Mouse (Mus musculus): ENCODE measurements around the gene Mia2.
"Not testable (repeated sequence)": the region's sequence is repeated elsewhere in the genome, so short reads cannot be mapped to it uniquely, and the experiment has no call there.

Gene Mia2

DNA sequence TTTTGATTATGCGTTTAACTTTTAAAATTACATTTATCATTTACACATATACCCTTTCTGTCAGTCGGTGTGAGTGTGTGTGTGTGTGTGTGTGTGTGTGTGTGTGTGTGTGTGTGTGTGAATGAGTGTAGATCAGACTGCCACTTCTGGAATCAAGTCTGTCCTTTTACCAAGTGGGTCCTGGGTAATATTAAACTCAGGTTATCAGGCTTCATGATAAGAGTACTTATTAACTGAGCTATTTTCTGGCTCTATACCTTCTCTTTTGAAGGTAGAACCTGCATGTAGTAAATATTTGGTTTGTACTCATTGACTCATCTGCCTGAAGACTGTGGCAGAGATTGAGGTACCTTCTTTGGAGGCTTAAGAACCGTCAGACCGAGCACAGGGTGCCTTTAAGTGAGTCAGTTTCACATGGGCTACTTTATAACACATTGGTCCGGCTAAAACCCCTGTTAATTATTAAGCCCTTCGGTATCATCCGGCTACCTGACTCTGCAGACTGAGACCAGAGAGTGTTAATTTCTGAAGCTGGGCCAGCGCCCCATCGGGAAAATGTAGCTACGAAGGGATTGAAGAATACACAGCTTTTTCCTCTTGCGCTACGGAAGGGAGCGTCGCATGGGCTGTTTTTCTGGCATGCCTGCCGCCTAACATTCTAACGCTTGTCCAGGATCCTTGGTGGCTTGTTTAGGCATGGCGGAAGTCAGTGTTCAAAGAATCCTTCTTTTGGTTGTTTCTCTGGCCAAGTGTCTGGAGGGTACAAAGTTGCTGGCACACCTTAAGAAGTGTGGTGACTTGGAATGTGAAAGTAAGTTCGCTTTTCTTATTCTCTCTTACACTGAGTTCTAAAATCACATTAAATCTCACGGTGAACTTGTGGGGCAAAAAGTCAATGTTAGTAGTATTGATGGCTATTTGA, at the start of gene Mia2:
Gene Mia2, plus strand, starts transcription at position 696 of the 922 bp plus-strand sequence.
- DNase-seq (ENCODE audit: low spot score), result no peak

DNA sequence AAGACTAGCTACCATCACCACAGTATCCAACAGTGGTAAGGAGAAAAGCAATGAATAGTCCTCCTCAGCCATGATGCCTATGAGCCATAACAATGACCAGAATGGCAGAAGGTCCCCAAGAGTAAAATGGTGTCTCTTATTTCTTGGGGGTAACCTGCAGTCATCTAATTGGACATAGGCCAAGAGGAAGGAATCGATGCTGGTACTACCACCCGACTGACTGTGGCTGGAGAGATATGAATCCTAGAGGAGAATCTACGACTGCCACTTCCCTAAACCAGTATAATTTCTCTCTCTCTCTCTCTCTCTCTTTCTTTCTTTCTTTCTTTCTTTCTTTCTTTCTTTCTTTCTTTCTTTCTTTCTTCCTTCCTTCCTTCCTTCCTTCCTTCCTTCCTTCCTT, 43.1 kb upstream of the Mia2 start:
- no peak for DNase-seq (ENCODE audit: low spot score)

DNA sequence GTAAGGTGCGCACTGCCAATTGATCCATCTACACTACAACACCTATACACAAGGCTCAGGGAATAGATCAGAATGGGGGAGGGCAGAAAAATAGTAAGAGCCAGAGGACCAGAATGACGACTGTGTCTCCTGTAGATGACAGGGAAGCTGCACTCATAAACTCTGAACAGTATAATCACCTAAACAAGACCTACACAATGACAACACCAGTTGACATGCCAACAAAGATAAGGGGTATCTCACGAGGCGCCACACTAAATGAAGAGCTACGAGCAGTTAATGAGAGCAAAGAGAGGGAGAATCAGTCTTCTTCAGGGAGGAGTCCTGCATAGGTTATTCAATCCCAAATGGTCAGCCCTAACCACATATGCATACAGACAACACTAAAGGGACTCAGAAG, 42.4 kb upstream of the Mia2 start:
- no peak for DNase-seq (ENCODE audit: low spot score)

DNA sequence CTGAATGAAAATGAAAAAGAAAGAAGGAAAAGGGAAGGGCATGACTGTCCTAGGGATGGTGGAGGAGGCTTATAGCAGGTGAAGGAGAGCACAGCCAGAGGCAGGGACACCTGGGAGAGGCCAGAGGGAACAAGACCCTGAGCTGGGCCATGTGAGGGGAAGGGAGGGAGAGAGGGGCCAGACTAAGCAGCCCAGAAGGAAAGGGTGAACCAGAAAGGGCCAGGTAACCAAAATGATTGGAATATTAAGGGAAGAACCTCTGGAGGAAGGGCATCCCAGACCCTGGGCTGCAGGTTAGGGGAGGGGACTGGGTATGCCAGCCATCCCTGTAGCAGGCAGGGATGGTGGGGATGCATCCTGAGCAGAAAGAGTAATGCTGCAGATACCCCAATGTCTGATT, 41.6 kb upstream of the Mia2 start:
- DNase-seq (ENCODE audit: low spot score), result no peak

DNA sequence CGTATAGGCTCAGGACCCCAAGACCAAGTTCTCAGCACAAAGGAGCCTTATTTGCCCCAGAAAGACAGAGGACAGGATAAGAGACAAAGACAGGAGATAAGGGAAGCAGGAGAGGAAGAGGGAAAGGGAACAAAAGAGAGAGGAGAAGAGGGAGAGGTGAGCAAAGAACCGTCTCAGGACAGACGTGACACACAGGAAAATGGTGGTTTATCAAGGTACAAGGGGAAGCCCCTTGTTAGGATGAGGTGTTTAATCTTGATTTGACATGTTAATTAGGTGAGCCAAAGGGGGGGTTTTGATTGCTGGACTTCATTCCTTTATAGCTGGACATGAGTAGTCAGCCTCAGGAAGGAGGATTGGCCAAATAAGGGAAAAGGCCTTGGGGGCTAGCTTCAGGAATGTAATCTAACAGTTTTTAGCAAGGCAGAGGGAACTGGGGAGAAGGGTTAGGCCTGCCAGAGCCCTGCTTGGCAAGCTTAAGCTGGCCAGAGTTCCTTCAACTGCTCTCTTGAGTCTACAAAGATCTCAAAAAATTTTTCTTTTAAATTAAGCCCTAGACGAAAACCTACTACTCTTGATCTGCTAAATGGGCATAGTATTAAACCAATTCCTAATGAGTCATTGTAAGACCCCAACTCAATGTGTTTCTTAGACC, 40.3 kb upstream of the Mia2 start:
- no peak for DNase-seq (ENCODE audit: low spot score)

- no peak for DNase-seq (ENCODE audit: low spot score)
These were observed 39.4 kb upstream of the Mia2 start for GRCm38 (mm10) chr12:59056222-59056621.

GRCm38 (mm10) chr12:59058242-59058641, 37.4 kb upstream of the Mia2 start:
- not testable (repeated sequence) for DNase-seq (ENCODE audit: low spot score)

DNA sequence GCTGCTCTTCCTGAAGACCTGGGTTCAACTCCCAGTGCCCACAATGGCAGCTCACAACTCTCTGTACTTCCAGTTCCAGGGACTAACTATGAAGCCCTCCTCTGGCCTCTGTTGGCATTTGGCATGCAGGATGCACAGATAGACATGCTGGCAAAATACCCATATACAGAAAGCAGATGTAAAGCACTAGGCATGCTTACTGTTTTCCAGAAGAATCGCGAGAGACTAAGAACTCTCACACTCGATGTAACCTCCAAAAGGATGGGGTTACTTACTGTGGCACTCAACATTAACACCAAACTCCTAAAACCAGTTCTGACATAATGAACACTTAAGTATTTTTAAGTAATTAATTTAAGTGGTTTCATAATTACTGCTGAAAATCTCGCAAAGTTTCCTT, 35.3 kb upstream of the Mia2 start:
- no peak for DNase-seq (ENCODE audit: low spot score)

GRCm38 (mm10) chr12:59060993-59061595, 34.5 kb upstream of the Mia2 start, which contains the start of gene Trappc6b:
Trappc6b (minus strand) TSS chr12:59061472.
- DNase-seq (ENCODE audit: low spot score), result peak; percentile 90

DNA sequence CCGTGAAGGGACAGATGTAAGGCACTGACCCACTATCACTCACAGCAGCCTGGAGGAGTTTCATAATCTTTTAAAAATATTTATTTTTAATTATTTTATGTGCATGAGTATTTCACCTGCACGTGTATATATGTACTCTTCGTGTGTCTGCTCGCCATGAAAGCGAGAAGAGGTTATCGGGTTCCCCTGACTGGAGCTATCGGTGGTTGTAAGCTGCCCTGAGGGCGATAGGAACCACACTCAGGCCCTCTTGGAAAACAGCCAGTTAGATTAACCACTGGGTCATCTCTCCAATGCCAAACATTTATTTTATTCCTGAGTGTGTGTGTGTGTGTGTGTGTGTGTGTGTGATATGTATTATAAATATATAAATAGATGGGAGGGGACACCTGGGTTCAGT, 30.8 kb upstream of the Mia2 start:
- DNase-seq (ENCODE audit: low spot score), result no peak

DNA sequence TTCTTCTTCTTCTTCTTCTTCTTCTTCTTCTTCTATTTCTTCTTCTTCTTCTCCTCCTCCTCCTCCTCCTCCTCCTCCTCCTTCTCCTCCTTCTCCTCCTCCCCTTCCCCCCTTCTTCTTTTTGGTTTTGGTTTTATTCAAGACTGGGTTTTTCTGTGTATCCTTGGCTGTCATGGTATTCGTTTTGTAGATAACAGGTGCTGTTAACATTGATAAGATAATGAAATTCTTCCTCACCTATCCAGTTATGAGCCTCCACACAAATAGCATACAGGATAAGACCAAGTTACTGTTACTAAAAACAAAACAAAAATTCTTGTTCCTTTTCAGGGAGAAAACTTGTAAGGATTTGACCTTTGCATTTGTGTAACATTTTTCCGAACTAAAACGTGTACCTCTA, 29.8 kb upstream of the Mia2 start:
- DNase-seq (ENCODE audit: low spot score), result no peak

GRCm38 (mm10) chr12:59066448-59067077, 29.0 kb upstream of the Mia2 start, which contains the start of gene Pnn:
Pnn (plus strand) TSS chr12:59066884.
- DNase-seq (ENCODE audit: low spot score), result peak; percentile 98

DNA sequence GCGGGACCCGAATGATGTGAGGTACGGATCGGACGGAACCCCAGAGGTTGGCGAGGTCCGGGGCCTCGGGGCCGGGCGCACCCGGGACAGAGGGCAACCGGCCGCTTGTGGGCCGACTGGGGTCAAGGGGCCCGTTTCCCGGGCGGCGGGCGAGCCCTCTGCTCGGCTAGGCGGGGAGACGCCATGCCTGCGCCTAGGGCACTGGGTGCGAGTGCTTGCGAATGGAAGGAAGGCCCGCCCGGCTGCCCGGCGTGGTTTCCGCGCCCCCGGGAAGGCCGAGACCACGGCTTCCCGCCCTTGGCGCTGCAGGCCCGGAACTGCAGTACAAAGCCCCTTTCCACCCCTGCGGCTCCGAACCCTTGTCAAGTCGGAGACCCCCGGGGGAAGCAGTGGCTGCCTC, 28.5 kb upstream of the Mia2 start:
- peak; percentile 8 for DNase-seq (ENCODE audit: low spot score)

- DNase-seq (ENCODE audit: low spot score), result no peak
These were observed 26.8 kb upstream of the Mia2 start for GRCm38 (mm10) chr12:59068791-59069190.

- no peak for DNase-seq (ENCODE audit: low spot score)
These were observed 23.3 kb upstream of the Mia2 start for GRCm38 (mm10) chr12:59072286-59072685.

- DNase-seq (ENCODE audit: low spot score), result no peak
These were observed 21.5 kb upstream of the Mia2 start for GRCm38 (mm10) chr12:59074052-59074451.

GRCm38 (mm10) chr12:59076996-59077395, 18.6 kb upstream of the Mia2 start:
- no peak for DNase-seq (ENCODE audit: low spot score)

DNA sequence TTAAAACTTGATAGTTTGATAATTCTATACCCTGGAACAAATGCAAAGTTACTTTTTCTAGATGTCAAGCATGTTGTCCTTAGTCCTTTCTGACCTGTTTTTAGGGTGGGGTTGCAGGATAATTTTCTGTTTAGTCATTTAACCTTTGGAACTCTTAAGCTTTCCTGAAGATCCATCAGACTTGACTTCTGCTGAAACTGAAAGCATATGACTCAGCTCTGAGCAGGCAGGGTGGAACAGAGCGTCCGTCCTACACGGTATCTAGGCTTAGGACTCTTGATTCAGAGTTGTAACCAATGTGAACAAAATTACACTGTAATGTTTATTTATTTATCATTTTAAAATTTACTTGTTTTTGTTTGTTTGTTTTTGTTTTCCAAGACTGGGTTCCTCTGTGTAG, 17.7 kb upstream of the Mia2 start:
- no peak for DNase-seq (ENCODE audit: low spot score)

- DNase-seq (ENCODE audit: low spot score), result peak; percentile 2
These were observed 15.1 kb upstream of the Mia2 start for GRCm38 (mm10) chr12:59080461-59080860.

DNA sequence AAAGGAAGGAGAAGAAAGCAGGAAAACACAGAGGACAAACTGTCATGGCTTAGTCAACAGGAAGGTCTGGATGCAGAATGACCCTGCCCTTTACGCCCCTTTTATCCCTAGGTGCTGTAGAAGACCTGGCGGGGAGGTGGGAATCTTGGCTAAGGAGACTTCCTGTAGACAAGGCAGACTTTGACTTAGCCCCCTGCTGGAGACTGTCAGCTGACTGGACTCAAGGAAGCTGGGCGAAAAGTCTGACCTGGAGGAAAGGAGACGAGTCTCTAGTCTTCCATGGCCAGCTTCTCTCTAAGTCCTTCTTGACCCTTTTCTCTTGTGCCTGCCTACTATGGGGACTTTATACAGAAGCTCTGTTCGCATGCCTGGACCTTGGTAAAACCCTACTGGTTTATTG, 11.2 kb upstream of the Mia2 start:
- no peak for DNase-seq (ENCODE audit: low spot score)

DNA sequence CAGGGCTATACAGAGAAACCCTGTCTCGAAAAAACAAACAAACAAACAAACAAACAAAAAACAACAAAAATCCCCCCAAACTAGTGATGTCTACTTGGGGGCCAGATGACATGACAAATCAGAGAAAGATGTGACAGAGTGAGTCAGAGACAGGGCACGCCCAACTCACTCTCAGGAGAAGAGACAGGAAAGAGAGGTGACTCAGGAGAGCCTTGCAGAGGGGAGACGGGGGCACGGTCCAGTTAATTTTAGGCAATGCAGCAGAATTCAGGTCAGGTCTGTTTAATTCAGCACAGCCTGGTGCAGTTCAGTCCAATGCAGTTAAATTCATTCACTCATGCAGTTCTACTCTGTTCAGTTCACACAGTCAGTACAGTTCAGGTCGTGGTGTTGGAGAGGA, 9.4 kb upstream of the Mia2 start:
- DNase-seq (ENCODE audit: low spot score), result no peak

DNA sequence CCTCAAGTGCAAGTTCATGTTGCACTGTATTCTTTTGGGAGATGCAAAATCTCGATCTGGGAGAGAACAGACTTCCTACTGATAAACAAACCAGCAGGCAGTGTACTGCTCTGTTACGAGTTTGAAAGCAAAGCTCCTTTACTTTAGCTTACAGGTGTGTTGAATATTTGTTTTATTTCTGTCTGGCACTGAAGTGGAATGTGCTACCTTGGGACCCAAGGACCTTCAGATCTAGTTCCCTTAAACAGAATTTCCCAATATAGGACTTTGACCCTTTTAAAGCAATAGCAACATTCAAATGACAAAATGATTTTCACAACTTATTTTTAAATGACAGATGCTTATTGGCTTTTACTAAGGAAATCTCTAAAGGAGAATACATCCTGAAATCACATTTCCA, 2.1 kb upstream of the Mia2 start:
- DNase-seq (ENCODE audit: low spot score), result no peak

Measured in embryo, embryonic 10 days (tissue).